Mouse (Mus musculus) CH12.LX (cell line): ENCODE data around the gene Pdilt. TPM values are rescaled to one million over a fixed set of nuclear protein-coding genes. Genes with fewer than 3 reads are reported as not detected.

Source experiments
- DNase-seq: peaks from one replicate; pipeline ENCODE4 v3.0.0-alpha.2; 2013; ENCODE audit errors: extremely low read depth
- H3K27ac ChIP-seq: 2 replicates; pipeline ENCODE4 v1.5.1; 2012; ENCODE audit warnings: low read depth, mild to moderate bottlenecking, control low read depth, moderate library complexity; ENCODE audit not compliant: insufficient read depth
- H3K27me3 ChIP-seq: replicated peaks from 2 replicates; pipeline ENCODE3; 2012; ENCODE audit warnings: inconsistent platforms
- H3K36me3 ChIP-seq, 2 experiments: replicated peaks in 1 of 2; 2 replicates each; pipeline versions ENCODE3 to v1.6.1; 2012; ENCODE audit warnings: inconsistent platforms in 1 of 2, low read length in 1 of 2, mild to moderate bottlenecking in 1 of 2, mixed read lengths in 1 of 2, moderate library complexity in 1 of 2; ENCODE audit not compliant: control insufficient read depth in 1 of 2, insufficient read depth in 1 of 2
- H3K4me1 ChIP-seq, 2 experiments: 2 replicates each; pipeline ENCODE4 v1.6.1; 2012; ENCODE audit warnings: inconsistent platforms in 1 of 2, moderate library complexity in 1 of 2; ENCODE audit not compliant: insufficient read depth in 2 of 2, control insufficient read depth in 1 of 2
- H3K4me2 ChIP-seq: 2 replicates; pipeline ENCODE4 v1.6.1; 2012; ENCODE audit warnings: low read depth, mild to moderate bottlenecking, control low read depth; ENCODE audit not compliant: poor library complexity, insufficient read depth, severe bottlenecking
- H3K4me3 ChIP-seq, 3 experiments: fragments of 150-350 bp in 1 of 3; sonication (generic) in 1 of 3; replicated peaks in 1 of 3; 2 replicates each; pipeline versions ENCODE3 to v1.5.1; 2011 to 2012; ENCODE audit warnings: low read depth in 2 of 3, low read length in 2 of 3, mild to moderate bottlenecking in 2 of 3, moderate library complexity in 2 of 3, control low read depth in 1 of 3, improper control_type of control experiment in 1 of 3, inconsistent platforms in 1 of 3, mixed read lengths in 1 of 3; ENCODE audit not compliant: poor library complexity in 1 of 3
- H3K79me2 ChIP-seq: replicated peaks from 2 replicates; pipeline ENCODE4 v1.6.1; 2012; ENCODE audit warnings: mild to moderate bottlenecking, moderate library complexity; ENCODE audit not compliant: control insufficient read depth, poor library complexity, insufficient read depth, severe bottlenecking; ENCODE audit errors: extremely low read depth
- H3K9ac ChIP-seq: 2 replicates; pipeline ENCODE4 v1.6.1; 2012; ENCODE audit warnings: low read depth, mild to moderate bottlenecking, control low read depth, moderate library complexity; ENCODE audit not compliant: insufficient read depth
- H3K9me3 ChIP-seq: replicated peaks from 2 replicates; pipeline ENCODE3; 2012; ENCODE audit warnings: low read length, inconsistent platforms, mixed read lengths
- BHLHE40 ChIP-seq: IDR thresholded peaks from 2 replicates; pipeline ENCODE4 v1.6.1; 2011; ENCODE audit warnings: mild to moderate bottlenecking, low read depth, low read length, improper control_type of control experiment
- CHD1 ChIP-seq: IDR thresholded peaks from 2 replicates; pipeline ENCODE4 v1.6.1; 2012; ENCODE audit warnings: low read depth, low read length, improper control_type of control experiment, inconsistent platforms
- ELF1 ChIP-seq: IDR thresholded peaks from 2 replicates; pipeline ENCODE4 v1.6.1; 2014; ENCODE audit warnings: low read depth, mild to moderate bottlenecking, inconsistent platforms, low read length, improper control_type of control experiment
- EP300 ChIP-seq: IDR thresholded peaks from 2 replicates; pipeline ENCODE4 v1.6.1; 2011; ENCODE audit warnings: low read length, improper control_type of control experiment
- ETS1 ChIP-seq: conservative IDR thresholded peaks from 2 replicates; pipeline ENCODE4 v1.6.1; 2012; ENCODE audit warnings: low read depth, mild to moderate bottlenecking, inconsistent platforms, low read length, improper control_type of control experiment, moderate library complexity
- GABPA ChIP-seq: IDR thresholded peaks from 2 replicates; pipeline ENCODE4 v1.6.1; 2012; ENCODE audit warnings: low read depth, low read length, improper control_type of control experiment, inconsistent platforms; ENCODE audit not compliant: insufficient replicate concordance
- IRF4 ChIP-seq: IDR thresholded peaks from 2 replicates; pipeline ENCODE4 v1.6.1; 2014; ENCODE audit warnings: low read depth, mild to moderate bottlenecking, inconsistent platforms, low read length, improper control_type of control experiment
- JUN ChIP-seq: IDR thresholded peaks from 2 replicates; pipeline ENCODE4 v1.6.1; 2011; ENCODE audit warnings: low read depth, mild to moderate bottlenecking, low read length, improper control_type of control experiment, moderate library complexity; ENCODE audit not compliant: insufficient read depth
- KAT2A ChIP-seq: IDR thresholded peaks from 2 replicates; pipeline ENCODE4 v1.6.1; 2012; ENCODE audit warnings: low read length, improper control_type of control experiment, inconsistent platforms; ENCODE audit not compliant: insufficient replicate concordance
- MAFK ChIP-seq: IDR thresholded peaks from 2 replicates; pipeline ENCODE4 v1.6.1; 2011; ENCODE audit warnings: low read length, improper control_type of control experiment; ENCODE audit not compliant: insufficient replicate concordance
- MAZ ChIP-seq: IDR thresholded peaks from 2 replicates; pipeline ENCODE4 v1.6.1; 2012; ENCODE audit warnings: low read depth, mild to moderate bottlenecking, inconsistent platforms, low read length, improper control_type of control experiment, moderate library complexity
- MEF2A ChIP-seq: IDR thresholded peaks from 2 replicates; pipeline ENCODE4 v1.6.1; 2014; ENCODE audit warnings: low read depth, mild to moderate bottlenecking, inconsistent platforms, low read length, improper control_type of control experiment, borderline replicate concordance
- MXI1 ChIP-seq: IDR thresholded peaks from 2 replicates; pipeline ENCODE4 v1.6.1; 2011; ENCODE audit warnings: mild to moderate bottlenecking, low read depth, low read length, improper control_type of control experiment
- NELFE ChIP-seq: IDR thresholded peaks from 2 replicates; pipeline ENCODE4 v1.6.1; 2011; ENCODE audit warnings: low read depth, low read length, improper control_type of control experiment
- RCOR1 ChIP-seq: conservative IDR thresholded peaks from 2 replicates; pipeline ENCODE4 v1.6.1; 2012; ENCODE audit warnings: low read depth, mild to moderate bottlenecking, inconsistent platforms, low read length, improper control_type of control experiment
- SMC3 ChIP-seq: IDR thresholded peaks from 2 replicates; pipeline ENCODE4 v1.6.1; 2011; ENCODE audit warnings: low read depth, low read length, improper control_type of control experiment
- TBP ChIP-seq: conservative IDR thresholded peaks from 2 replicates; pipeline ENCODE4 v1.6.1; 2011; ENCODE audit warnings: low read depth, low read length, improper control_type of control experiment
- UBTF ChIP-seq: IDR thresholded peaks from 2 replicates; pipeline ENCODE4 v1.6.1; 2012; ENCODE audit warnings: low read depth, mild to moderate bottlenecking, inconsistent platforms, low read length, improper control_type of control experiment, moderate library complexity
- USF2 ChIP-seq: conservative IDR thresholded peaks from 2 replicates; pipeline ENCODE4 v1.6.1; 2011; ENCODE audit warnings: low read depth, low read length, improper control_type of control experiment
- ZC3H11A ChIP-seq: IDR thresholded peaks from 2 replicates; pipeline ENCODE4 v1.6.1; 2012; ENCODE audit warnings: low read depth, mild to moderate bottlenecking, inconsistent platforms, low read length, improper control_type of control experiment
- ZMIZ1 ChIP-seq: IDR thresholded peaks from 2 replicates; pipeline ENCODE4 v1.6.1; 2012; ENCODE audit warnings: low read depth, mild to moderate bottlenecking, inconsistent platforms, low read length, improper control_type of control experiment
- dilution Hi-C: fragments of 300-500 bp; cut with MboI; formaldehyde crosslinking; loops from 2 replicates; pipeline ENCODE4 v1.14.3; 2020; ENCODE audit warnings: low sequenced_read_pairs; ENCODE audit not compliant: extremely low pct_unique_long_range_greater_than_20kb, extremely low pct_ligation_motif_present
- in situ Hi-C: fragments of 300-500 bp; cut with MboI; formaldehyde crosslinking; loops from 3 replicates; pipeline ENCODE4 v1.14.3; 2019; ENCODE audit warnings: low sequenced_read_pairs, low pct_ligation_motif_present, low pct_unique_long_range_greater_than_20kb, mixed read lengths
- polyA plus RNA-seq: library from polyadenylated mRNA; unstranded; fragments of >175 nt; gene quantifications from 2 replicates; pipeline ENCODE4 v1.2.1, GENCODE M21; 2012; ENCODE audit warnings: low read depth; ENCODE audit not compliant: insufficient read length
- total RNA-seq, 2 experiments: library from RNA; depleted of rRNA; stranded (reverse); fragments of 300-350 nt in 1 of 2; fragments of >200 nt in 1 of 2; gene quantifications; 2 replicates each; pipeline ENCODE4 v1.2.3; 2012 to 2014

The Pdilt gene
- total and polyA plus RNA-seq, 3 experiments: not detected

DNA sequence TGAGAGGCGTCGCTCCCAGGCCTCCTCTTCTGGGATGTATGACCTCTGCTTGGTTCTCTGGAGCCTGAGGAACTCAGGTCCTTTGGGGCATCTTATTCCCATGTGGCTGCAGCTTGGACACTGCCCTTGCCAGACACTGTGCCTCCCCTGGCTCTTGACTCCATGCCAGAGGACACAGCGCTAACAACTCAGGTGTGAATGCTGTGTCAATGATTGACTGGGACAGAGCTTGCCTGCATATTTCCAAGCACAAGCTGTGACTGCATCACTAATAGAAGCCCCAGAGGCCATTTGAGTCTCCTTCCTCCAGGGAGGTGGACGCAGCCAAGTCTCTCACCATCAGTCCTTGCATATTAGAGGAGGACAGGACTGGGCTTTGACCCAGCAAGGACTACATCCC lies 12.1 kb downstream of the Pdilt start:
- H3K4me1 ChIP-seq: no peaks in the 10 kb centered on the region
- H3K27me3 ChIP-seq: peaks cover 25% of the 10 kb centered on the region
- no peak overlapping the region for H3K9ac ChIP-seq
- H3K36me3 ChIP-seq: no peaks in the 10 kb centered on the region
- no peak for TF ChIP-seq KAT2A
- TF ChIP-seq ETS1: no peak
- no peak for TF ChIP-seq MEF2A
- TF ChIP-seq MAZ: no peak
- no peak for TF ChIP-seq GABPA
- TF ChIP-seq ZC3H11A: no peak
- no peak for TF ChIP-seq MXI1
- TF ChIP-seq RCOR1: no peak
- TF ChIP-seq USF2: no peak
- no peak for TF ChIP-seq UBTF
- no peak for TF ChIP-seq IRF4
- TF ChIP-seq NELFE: no peak
- TF ChIP-seq BHLHE40: no peak
- no peak for TF ChIP-seq EP300
- no peak for TF ChIP-seq ELF1
- no peak for TF ChIP-seq MAFK
- no peak for TF ChIP-seq JUN
- no peak overlapping the region for H3K27ac ChIP-seq
- no peaks in the 10 kb centered on the region for H3K9me3 ChIP-seq
- H3K79me2 ChIP-seq: no peaks in the 10 kb centered on the region
- dilution Hi-C loops (no loop called here), in situ Hi-C loops (loop anchor here (10.0 kb wide), 1 partner anchor 496 kb away; no protein-coding TSS in a partner anchor)
- no peak overlapping the region for H3K4me2 ChIP-seq
- DNase-seq: no peak
- no peak overlapping the region for H3K4me3 ChIP-seq

DNA sequence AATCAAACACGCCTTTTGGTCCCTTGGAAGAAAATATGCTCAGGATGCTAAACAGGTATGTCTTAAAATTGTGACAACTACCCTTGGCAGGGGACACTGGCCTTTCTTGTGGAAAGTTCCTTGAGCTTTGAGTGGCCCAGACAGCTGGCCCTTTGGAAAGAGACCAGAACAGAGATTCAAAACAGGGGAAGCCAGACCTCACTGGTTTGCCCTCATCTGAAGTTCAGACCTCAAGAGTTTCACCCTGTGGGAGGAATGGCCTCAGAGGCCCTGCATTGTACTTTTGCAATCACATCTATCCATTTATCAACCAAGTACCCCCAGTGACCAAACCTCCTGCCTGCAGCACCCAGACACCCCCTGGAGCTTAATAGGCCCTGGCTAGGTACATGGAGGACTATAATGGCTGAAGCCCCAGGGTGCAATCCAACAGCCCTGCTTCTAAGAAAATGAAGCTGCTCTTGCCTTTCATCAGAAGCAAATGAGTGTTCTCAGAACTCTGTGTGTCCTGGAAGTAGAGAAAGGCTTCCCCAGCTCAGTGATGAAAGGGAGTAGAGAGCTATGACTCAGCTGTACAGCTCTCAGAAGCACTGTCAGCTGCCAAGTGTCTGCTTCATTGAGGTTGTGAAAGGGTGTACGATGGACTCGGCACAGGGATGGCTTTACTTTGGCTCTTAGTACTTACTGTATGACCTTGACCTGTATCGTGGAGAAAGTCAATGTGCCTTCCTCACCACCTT lies 33.1 kb downstream of the Pdilt start:
- no peak overlapping the region for H3K9ac ChIP-seq
- no peaks in the 10 kb centered on the region for H3K9me3 ChIP-seq
- DNase-seq: no peak
- H3K27ac ChIP-seq: no peak overlapping the region
- dilution Hi-C loops (no loop called here), in situ Hi-C loops (no loop called here)
- H3K79me2 ChIP-seq: no peaks in the 10 kb centered on the region
- no peak overlapping the region for H3K4me2 ChIP-seq
- H3K4me3 ChIP-seq: no peak overlapping the region
- TF ChIP-seq KAT2A: no peak
- TF ChIP-seq BHLHE40: no peak
- peak; percentile 68; the same call in 1 of the 2 replicates for TF ChIP-seq UBTF
- no peak for TF ChIP-seq CHD1
- TF ChIP-seq SMC3: no peak
- peak; percentile 75 for TF ChIP-seq TBP
- no peak for TF ChIP-seq ZMIZ1
- H3K36me3 ChIP-seq: no peaks in the 10 kb centered on the region
- peaks cover 0 to 13% of the 10 kb centered on the region in 2 experiments; a peak in 3 of 4 replicates for H3K4me1 ChIP-seq
- peaks cover 15% of the 10 kb centered on the region for H3K27me3 ChIP-seq
